Mouse (Mus musculus): ENCODE data around the gene Ppp1r16b.
A peak's percentile ranks its signal among the peaks of the same experiment; 100 is the strongest.

Ppp1r16b gene

DNA sequence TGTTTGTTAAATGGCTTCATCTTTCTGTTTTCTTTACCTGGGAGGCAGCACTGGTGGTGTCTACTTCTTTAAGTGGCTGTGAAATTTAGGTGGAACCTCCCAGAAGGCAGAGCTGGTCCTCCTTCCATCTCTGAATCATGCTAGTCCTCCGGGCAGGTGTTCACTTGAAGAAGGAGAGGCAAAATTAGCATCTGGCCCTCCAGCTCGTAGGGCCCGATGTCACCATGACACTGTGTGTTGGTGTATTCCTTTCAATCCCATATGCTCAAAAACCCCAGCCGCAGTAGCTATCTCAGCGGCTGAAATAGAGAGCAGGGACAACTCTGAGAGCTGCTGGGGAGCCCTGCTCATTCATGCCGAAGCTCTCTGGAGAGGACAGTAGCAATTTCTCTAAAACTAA, 27.0 kb downstream of the Ppp1r16b start:
- DNase-seq: no peak

DNA sequence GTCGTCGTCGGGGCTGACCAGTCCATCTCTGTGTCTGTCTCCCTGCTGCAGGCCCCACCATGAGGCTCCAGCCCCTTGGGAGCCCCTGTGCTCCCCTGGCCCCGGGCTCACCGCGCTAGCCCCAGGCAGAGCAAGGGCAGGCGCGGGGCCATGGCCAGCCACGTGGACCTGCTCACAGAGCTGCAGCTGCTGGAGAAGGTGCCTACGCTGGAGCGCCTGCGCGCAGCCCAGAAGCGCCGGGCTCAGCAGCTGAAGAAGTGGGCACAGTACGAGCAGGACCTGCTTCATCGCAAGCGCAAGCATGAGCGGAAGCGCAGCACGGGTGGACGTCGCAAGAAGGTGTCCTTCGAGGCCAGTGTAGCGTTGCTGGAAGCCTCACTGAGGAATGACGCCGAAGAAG, 30.6 kb downstream of the Ppp1r16b start:
- DNase-seq: no peak

DNA sequence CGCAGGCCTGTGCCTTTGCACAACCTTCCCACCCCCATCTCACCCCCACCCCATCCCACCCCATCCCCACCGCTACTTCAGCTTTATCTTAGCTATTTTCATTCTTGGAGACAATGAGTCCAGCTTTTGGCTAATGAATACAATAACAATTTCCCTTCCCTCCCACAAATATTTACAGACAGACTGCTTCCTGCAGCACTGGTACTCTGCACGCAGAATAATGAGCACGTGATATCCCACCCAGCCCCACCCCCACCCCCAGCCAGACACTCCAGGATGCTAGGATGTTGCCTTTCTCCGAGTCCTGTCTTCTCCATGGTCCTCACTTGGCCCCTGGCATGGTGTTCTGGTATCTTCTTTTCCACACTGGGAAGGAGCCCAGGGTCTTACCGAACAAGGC, 31.3 kb downstream of the Ppp1r16b start:
- no peak for DNase-seq

DNA sequence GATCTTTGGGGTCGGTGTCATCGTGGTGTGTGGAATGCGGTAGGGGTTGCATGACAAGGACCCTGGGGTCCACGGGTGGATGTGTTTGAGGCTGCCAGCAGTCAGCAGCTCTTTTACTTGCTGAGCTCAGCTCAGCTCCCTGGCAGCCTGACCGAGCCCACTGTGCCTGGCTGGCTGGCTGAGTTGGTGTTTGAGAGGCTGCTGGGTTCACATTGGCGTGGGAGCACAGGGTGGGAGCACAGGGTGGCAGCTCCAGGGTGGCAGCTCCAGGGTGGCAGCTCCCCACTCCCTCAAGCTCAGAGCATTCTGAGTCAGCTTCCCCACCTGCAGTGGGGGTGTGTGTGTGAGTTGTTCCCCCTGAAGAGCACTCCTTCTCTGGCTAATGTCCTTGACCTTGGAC, 34.7 kb downstream of the Ppp1r16b start:
- DNase-seq: peak; percentile 35 to 45

DNA sequence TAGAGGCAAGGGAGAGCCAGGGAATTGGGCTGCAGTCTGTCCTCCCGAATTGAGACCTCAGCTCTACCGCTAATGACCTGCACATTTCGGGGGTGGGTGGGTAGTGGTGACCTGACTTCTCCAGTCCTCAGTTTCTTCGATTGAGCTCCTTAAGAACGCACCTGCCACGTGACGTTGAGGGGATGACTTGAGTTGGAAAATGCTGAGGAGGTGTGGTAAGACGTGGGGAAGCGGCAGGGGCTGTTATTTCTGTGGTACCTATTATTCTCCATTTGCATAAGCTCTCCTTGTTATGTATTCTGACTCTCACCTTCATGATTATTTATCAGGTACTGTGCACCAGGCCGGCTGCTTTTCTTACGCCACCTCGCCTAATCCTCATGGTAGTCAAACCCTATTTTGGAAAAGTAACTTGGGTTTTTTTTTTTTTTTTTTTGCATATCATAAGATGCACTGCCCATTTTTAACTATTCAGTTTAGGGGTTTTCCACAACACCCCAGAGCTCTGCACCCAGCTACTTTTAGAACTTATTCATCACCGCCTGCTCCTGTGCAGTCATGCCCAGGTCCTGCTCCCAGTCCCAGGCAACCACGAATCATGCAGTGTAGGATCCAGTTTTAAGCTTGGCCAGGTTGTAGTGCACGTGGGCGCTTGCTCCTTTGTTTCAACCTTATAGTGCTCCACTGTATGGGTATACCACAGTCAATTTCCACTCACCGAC, 35.5 kb downstream of the Ppp1r16b start:
- no peak for DNase-seq

DNA sequence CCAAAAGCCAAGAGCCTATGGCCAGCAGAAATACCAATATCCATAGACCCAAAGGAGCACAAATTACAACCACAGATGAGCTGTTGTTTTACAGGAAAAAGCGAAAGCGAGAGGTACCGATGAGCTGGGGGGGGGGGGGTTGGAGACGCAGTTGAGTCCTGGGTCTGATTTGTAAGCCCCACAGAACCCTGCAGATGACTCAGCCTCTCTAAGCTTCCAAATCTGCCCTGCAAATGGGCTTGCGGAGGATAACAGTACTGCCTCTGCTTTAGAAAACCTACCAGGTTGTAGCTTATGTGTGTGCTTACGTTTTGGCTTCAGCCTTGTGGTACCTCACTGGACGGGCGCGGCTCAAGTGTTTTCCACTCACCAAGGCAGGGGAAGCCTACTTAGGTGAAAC, 36.3 kb downstream of the Ppp1r16b start:
- no peak for DNase-seq

DNA sequence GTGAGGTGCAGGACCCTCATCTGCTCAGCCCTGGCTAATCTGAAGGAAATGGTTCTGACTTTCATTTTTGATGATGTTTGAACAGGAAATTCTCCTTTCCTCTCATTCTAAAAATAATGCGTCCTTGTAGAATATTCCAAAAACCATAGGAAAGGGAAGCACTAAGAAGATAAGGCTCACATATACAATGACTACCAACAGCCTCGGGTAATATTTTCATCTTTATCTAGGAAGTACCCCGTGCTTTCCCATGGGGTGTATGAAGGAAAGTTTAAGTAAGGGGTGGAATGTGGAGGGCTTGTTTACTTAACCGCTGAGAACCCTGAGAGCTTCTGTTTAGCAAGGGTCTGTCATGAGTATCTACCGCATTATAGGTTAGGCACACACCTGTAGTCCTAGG, 37.0 kb downstream of the Ppp1r16b start:
- DNase-seq: no peak

DNA sequence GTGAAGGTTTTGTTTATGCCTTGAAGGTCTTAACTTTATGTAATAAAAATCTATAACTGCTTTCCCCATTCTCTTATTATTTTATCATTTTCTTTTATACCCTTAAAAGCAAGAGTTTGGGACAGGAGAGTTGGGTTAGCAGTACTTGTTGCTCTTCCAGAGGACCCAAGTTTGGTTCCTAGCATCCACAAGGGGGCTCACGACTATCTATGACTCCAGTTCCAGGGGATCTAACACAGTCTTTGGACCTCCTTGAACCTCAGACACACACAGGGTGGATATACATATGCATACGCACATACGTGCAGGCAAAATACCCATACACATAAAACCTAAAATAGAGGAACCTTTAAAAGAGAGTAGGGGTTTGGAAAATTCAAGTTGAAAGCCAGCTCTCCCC, 39.5 kb downstream of the Ppp1r16b start:
- DNase-seq: no peak

DNA sequence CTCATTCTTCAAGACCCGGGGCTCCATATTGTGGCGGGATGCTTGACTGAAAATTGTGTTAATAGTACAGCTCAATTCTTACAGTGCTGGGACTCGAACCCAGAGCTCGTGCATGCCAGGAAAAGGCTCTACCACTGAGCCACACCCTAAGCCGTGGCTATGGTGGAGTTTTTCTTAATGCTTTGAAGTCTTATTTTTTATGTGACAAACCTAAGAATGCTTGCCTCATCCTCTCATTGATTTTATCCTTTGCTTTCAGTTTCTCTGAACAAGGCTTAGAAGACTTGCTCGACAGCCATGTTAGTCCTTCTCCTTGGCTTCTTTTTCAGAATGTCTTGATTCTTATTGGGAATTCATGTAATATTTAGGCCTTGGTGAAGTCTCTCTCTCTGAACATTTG, 40.3 kb downstream of the Ppp1r16b start:
- DNase-seq: no peak

DNA sequence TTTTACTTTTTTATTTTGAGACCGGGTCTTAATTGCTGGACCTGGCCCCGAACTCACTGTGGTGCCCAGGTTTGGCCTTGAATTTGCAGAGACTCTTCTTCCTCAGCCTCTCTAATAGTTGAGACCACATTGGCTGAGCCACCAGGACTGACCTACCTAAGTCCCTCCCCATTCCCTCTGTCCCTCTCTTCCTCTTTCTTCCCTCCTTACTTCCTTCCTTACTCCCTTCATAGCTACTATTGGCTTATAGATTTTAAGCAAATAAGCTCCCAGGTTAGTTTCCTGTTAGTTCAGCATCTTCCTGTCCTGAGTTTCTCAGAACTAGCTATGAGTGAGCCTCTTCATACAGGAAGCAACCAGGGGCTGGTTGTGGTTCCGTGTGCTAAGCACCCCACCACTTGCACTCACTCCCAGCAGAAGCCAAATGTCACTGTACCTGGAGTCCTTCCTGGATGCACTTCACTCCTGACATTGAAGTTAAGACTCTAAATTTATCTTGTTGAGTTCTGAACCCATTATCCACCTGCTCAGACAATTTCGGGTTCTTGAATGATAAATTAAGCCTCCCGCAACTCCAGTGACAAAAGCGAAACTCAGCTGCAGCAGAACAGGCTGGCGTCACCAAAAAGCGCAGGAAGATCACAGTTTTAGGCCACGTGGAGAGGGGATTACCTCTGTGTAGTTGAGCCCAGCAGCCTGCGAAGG, 41.7 kb downstream of the Ppp1r16b start:
- DNase-seq: no peak

DNA sequence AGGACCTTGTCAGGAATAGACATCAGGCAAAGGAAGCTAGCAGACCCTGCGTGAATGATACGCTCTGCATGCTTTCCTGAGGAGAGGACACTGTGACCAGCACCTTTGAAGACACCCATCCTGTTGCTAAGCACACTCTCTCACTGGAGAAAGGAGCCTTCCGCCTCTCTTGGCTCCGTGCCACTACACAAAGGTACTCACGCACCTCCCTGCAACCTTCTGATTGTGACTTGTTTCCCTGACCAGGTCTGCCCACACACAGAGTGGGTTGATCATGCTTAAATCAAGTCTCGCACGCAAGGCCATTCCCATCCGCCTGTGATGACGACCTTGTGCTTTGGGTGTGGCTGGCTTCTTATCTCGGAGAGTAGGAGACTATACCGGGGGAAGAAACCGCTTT, 42.9 kb downstream of the Ppp1r16b start:
- no peak for DNase-seq

DNA sequence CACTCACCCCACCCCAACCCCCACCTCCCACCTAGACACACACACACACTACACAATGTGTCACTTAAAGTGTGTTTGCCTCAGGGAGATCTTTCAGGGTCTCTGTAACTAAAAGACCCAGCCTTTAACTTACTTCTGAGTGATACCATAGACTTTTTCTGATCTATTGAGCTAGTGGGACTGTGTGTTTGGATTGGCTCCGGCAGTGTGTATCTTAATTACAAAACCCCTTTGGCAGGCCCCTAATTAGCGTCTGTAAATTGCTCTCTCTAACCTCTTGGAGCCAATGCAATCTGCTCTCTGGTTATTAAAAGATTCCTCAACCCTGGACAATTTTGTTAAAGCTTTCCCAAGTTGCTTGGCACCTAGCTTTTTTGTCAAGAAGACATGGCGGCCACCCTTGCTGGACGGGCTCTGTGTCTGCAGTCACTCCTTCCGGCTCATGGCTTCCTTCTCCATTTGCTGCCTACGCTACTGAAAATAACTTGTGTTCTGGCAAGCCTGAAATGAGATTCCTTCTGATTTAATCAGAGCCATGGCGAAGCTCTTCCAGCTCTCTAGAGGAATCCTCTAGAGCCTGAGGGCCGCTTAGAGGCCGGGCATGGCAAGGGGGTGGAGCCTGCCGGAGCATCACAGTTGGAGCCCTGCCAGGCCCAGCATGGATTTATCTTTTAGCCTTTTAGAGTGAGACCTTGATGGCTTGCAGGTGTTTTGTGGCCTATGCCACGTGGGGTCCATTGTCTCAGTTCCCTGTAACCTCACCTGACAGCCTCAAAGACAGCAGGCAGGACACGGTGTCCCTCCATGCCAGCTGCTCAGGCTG, 46.9 kb downstream of the Ppp1r16b start:
- DNase-seq: peak in 1 of 2 experiments; percentile 61

DNA sequence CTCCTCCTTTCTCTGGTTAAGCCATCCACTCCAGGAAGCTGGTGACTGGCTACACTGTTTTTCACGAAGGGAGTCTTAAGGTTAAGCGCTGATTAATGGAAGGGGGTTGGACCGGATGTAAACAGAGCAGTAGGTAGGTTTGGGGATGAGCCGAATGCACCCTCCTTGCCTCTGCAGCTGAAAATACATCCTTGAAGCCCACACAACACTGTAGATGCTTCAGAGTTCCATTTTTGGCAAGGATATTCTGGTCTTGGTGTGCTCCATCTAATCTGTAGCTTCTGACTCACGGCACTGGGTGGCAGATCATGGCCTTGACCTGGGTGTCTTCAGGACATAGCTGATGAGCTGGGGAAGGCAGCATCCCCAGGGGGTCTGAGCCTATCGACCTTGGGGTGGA, 49.6 kb downstream of the Ppp1r16b start:
- DNase-seq: no peak

DNA sequence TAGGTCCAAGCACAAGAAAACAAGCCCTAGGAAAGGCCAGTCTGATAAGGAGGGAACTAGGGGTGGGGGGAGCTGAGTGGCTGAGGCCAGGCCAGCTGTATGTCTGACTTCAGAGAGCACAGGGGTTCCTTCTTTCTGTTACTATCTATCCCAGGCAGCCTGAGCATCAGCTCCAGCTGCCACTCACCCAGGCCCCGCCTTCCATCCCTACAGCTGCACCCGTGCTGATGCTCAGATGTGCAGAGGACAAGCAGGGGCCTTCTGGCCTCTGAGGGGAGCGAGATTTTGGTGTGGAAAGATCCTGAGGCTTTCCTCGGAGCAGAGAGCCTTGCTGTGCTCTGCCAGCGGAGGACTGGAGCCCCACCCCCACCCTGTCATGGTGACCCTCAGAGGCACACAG, 50.9 kb downstream of the Ppp1r16b start:
- DNase-seq: no peak

DNA sequence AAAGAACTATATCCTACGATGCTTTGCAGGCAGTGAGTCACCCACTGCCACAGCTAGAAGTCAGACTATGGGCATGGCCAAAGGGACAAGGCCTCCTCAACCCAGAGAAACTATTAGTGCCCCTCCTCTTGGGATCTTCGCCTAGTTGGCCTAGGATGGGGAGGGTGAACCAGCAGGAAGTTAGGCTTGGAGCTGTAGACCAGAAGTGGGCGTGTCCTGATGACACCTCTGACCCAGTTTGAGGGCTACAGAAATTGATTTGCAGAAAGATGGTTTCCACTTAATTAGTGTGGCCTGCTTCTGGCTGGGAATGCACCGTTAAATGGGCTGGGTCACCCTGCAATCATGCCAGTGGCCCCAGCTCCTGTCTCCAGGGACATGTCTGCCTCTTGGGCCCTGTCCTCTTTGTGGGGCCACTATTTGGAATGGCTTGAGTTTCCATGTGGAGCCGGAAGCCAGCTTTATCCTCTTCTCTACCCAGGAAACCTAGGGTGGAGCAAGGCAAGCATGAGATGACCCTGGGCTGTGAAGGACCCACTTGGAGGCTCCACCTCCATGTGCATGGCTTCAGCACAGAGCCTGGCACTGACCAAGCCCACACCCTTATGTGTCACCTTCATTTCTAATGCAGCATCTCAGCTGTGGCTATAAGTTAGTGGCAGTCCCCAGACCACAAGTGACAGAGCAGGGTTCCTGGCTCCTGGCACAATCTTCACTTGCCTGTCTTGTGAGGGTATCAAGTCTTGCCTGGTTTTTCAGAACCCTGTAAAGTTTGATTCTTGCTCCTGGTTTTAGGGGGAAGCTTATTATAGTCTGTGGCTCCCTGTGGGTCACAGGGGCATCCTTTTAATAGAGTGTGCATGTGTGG, 52.6 kb downstream of the Ppp1r16b start:
- DNase-seq: peak; percentile 56 to 69

DNA sequence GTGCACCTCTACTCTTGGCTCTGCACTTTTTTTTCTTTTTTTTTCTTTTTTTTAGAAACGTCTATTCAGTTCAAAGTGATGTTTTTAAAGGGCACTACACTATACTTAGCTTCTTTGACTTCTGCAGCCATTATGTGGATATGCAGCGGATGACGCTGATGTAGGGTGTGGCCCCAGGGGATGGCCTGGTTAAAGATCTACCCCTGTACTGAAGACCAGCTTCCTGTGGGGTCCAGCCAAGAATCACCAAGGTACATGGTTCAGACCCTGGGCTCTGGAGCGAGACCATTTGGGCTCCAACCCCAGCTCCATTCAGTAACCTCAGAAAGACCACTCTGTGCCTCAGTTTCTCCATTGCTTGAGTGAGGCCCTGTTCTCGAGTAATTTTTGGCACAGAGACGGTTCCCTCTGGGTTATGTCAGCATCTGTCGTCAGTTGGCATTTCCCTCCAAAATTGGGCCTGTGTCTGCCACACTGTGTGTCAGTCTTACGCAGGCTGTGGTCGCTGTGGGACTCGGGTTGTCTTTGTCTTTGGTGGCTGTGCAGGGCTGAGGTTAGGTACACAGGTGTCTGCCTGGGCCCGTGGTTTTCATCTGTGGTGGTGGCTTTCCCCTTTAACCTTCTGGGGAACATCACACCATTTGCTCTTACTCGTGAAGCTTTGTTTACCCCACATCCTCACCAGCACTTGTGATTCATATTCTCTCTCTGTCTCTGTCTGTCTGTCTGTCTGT, 53.8 kb downstream of the Ppp1r16b start:
- peak; percentile 83 to 92 for DNase-seq

DNA sequence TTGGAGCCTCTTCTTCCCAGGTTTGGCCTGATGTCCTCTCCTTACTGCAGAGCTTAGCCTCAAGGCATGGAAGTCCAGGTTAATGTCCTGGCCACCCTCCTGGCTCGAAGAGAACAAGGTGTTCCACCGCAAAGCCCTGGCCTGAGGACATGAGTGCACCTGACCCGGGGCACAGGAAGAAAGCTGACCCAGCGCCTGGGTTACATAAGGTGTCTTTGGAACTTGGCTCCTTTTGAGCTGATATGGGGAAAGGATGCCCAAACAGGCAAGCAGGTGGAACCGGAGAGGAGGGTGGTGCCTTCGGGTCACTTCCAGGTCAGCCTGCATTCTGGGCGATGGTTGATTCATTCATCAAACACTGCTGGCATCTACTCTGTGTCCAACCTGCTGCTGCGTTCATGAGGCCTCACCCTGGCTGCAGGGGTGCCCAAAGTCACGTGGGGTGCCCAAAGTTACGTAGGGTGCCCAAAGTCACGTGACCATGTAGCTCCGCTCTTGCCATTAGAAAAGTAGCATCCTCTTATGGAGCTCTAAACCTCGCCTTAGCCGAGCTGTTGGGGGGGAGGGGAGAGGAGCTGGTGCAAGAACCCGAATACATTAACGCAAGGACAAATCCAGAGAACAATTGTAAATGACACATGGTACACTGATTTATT, 55.6 kb downstream of the Ppp1r16b start:
- DNase-seq: peak; percentile 86 to 95

DNA sequence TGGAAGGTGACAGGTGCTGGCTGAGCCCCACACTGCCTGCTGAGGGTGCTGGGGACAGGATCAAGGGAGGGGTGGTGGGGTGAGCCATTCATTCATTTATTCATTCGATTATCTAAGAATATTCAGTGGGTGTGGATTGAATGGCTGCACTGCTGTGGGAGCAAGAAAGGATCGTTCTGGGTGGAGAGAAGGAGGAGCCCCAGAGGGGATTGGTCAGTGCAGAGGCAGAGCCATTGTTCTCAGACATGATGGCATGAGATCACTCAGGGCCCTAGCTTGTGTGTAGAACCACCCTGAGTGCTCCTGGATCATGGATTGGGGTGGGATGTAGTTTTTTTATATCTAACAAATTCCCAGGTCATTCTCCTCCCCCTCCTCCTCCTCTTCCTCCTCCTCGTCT, 56.3 kb downstream of the Ppp1r16b start:
- no peak for DNase-seq

DNA sequence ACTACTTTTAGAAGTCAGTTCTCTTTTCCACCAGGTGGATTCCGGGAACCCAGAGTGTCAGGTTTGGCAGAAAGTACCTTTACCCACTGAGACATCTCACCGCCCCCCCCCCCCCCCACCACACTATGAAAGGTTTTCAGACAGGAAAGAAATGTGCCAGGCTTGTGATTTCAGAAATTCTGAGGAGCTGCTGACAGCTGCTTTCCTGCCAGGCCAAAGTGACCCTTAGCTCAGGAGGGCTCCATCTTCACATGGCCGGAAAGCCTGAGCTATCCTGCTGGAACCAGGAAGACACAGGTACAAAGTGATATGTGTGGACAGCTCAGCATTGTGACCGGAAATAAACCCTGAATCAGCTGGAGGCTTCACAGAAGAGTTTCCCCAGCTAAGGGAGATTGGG, 56.9 kb downstream of the Ppp1r16b start:
- DNase-seq: peak; percentile 55 to 78

DNA sequence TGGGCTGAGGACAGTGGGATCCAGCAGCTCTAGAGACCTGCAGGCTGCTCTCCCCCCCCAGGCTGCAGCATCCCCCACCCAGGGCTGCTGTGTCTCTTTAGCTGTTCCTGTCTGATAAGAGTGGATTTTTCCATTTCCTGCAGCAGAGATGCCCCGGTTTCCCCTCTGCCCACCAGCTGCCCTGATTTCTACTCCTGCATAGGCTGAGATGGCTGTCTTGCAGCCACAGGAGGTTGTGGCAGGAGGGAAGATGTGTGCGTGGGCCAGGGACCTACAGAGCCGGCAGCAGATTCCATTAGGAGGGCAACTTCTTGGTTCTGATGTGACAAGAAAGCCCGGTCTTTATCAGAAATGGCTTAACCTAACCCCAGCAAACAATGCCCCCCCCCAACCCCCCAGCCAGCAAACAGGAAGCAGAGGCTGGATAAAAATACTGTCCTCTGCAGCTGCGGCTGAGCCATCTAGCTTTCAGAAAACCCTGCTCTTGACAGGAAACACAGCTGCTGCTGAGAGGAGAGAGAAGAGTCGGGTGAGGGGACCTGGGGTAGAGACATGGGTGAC, 57.9 kb downstream of the Ppp1r16b start:
- peak in 1 of 2 experiments; percentile 37 for DNase-seq

DNA sequence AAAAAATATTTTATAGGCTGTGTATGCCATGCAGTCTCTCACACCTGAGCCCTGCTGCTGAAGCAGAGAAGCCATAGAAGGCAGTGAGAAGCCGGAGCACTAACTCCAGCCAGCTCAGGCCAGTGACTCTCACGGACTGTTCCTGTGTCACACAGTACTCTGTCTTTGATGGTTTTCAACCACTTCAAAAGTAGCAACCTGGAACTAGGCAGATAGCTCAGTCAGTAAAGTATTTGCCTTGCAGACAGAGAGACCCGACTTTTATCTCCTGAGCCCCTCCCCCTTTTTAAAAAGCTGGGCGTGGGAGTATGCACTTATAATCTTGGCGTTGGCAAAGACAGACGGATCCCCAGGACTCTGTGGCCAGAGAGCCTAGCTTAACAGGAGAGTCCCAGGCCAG, 58.6 kb downstream of the Ppp1r16b start:
- DNase-seq: no peak
